Mouse (Mus musculus) erythroblast, embryonic 14.5 days (primary cell): ENCODE measurements around the gene Traf6.

Source experiments
- GATA1 ChIP-seq: IDR thresholded peaks from 2 replicates; pipeline ENCODE4 v1.6.1; 2012; ENCODE audit warnings: low read length, inconsistent platforms, mixed read lengths
- TAL1 ChIP-seq: IDR thresholded peaks from 3 replicates; pipeline ENCODE4 v1.6.1; 2012; ENCODE audit warnings: low read length, inconsistent platforms, mixed read lengths

GRCm38 (mm10) chr2:101690252-101690827 lies 12.1 kb downstream of the Traf6 start:
- TF ChIP-seq TAL1 (no peak), GATA1 (no peak)
